Mouse (Mus musculus): ENCODE measurements at regions not wholly inside any gene's neighbourhood (a gene's known extent, or its start where the extent isn't known, plus 50 kb on each side); places are given as distances from the start of the nearest gene placed in this dataset.
A peak's percentile ranks its signal among the peaks of the same experiment; 100 is the strongest.

DNA sequence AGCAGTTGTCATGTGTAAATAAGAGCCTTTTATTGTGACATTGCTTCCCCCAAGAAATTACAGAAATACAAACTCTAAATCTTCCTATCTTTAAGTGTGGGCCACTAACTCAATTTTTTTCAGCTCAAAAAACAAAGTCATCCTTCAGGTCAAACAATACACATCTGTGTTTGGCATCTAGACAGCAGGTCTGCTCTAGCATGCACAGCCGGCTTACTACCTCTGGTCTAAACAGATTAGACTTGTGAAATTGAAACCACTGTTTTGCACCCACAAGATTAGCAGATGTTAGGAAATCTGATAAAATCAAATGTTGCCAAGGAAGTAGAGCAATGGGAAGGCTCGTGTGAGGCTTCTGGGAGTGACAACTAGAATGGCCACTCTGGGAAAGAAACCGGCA lies 195.5 kb upstream of the Il12b start:
- ATAC-seq (replicated peaks; ENCODE audit: low read depth, poor library complexity, severe bottlenecking), result peak; percentile 86

DNA sequence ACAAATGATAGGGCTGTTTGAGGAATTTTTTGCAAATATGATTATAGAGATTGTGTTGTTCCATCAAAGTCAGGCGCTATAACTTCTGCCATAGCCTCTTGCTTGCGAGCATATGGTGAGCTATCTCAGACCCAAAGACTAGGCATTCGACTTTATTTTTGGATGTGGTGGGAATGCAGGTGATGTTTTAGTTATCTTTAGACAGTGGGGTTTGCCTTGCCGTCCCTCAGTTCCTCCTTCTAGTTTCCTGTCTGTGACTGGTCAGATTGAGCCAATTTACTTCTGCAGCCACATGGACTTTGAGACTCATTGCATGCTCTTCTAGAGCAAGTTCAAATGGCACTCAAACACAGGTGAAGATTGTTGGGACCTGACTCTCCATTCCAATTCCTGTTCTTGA lies 193.0 kb upstream of the Il12b start:
- ATAC-seq (replicated peaks; ENCODE audit: low read depth, poor library complexity, severe bottlenecking), result no peak

DNA sequence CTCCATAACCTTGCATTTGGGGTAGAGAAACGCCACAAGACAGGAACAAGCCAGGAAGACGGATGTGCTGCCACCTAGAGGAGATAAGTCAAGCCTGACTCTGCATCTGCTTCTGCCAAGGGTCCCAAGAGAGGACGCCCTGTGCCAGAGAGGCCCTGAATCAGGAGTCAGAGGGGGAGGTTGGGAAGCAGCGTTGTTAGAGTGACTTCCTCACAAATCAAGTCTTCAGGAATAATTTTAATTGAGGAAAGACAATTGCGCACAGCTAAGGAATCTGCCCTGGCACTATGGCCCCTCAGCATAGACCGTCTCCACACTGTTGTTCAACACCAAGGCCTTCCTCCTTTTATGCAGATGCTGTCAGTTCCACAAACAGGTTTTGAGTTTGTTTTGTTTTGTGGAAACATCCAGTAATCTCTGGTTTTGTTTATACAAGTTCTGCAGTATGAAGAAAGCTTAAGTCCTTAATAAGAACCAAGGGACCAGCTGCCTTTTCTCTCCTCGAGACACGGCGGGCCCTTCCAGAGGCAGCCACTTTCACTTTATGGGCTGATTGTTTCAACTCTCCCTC lies 187.9 kb upstream of the Il12b start:
- peak; percentile 89 for ATAC-seq (replicated peaks; ENCODE audit: low read depth, poor library complexity, severe bottlenecking)

DNA sequence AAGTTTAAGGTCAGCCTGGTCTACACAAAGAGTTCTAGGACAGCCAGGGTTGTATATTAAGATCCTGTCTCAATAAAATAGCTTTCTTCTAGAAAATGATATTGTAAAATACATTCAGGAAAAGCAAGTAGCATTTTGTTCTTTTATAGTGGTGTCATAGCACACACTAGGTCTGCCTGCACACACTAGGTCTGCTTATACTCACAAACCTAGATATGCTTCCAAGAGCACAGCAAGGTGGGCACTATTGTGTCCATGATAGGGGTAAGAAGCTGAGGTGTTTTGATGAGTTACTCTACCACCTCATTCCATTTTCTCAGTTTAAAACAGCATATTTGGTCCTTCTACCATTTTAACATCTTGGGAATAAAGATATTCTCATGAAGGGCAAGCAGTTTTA lies 185.8 kb upstream of the Il12b start:
- no peak for ATAC-seq (replicated peaks; ENCODE audit: low read depth, poor library complexity, severe bottlenecking)

DNA sequence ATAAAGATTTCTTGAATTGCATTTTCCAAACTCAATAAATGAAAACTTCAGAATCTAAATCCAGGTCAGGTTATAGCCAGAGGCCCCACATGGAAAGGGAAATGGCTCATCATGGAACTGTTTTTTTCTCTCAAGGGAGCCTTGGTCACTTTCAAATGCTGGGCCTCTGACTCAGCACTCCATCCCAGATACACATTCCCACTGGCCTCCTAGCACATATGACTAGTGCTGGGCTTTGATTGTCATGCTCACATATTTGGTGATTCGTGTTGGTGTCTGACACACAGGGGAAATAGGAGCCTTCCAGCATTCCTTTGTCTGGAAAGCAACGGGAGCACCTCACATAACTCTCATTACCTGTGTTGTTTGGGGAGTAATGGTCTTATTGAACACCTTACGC lies 183.5 kb upstream of the Il12b start:
- no peak for ATAC-seq (replicated peaks; ENCODE audit: low read depth, poor library complexity, severe bottlenecking)

DNA sequence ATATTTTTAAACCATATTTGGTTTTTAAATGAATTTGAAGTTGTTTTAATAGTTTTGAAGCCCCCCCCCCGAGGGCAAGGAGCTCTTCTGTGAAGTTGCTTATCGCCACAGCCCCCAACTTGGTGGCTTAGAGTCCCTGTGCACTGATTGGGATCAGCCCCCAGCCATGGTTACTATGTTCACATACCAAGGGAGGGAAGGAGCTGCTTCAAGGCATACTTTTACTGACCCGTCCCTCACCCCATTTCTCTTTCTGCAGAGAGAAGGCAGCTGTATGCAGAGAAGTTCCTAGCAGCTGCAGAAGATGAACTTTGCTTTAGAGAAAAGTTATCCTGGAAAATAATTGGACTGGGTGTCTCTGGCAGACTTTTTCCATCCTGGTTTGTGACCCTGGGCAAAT lies 179.9 kb upstream of the Il12b start:
- ATAC-seq (replicated peaks; ENCODE audit: low read depth, poor library complexity, severe bottlenecking), result no peak

DNA sequence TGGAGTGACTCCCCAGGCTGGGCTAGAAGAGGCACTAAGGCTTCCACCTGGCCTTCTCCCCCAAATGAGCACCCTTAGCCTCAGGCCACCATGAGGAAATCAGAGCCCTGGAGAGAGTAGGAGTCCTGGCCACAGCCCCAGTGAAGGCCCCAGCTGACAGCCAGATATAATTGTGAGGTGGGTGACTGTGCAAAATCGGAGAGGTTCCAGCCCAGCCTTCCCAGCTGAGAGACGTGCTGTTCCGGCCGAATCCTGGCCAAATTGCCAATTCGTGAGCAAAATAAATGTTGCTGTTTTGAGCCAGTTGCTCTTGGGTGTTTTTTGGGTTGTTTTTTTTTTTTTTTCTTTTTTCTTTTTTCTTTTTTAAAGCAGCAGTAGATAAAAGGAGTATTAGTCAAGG lies 169.9 kb upstream of the Il12b start:
- no peak for ATAC-seq (replicated peaks; ENCODE audit: low read depth, poor library complexity, severe bottlenecking)

DNA sequence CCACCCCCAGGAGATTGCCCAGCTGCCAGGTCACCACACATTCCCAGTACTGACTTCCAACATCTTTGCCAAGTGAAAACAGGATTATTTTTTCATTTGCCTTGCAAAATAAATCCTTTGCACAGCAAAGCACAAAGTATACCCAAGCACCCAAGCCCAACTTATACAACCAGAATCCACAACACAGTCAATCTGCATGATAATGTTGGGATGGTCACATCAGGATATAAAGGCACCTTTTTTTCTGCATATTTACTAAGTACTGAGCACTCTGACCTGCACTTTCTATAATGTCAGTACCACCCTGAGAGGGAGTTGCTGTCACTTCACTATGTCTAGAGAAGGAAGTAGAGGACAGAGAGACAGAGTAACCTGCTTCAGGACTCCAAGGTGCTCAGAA lies 164.4 kb upstream of the Il12b start:
- ATAC-seq (replicated peaks; ENCODE audit: low read depth, poor library complexity, severe bottlenecking), result no peak

DNA sequence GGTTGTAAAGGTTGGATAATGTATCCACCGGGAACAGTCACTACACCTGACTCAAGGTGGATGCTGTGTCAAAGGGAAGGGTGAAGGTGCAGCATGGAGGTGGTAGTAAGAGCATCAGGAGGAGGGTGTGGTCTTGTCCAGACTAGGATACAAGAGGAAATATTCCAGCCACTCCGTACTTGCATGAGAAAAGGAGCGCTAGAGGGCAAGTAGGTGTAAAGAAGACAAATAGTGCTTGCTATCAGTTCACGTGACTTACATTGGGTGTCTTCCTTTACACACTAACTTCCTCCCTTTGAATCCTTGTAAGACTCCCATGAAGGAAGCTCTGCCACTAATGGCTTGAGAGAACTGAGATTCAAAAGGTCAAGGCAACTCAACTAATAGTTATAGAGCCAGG lies 161.8 kb upstream of the Il12b start:
- ATAC-seq (replicated peaks; ENCODE audit: low read depth, poor library complexity, severe bottlenecking), result no peak

DNA sequence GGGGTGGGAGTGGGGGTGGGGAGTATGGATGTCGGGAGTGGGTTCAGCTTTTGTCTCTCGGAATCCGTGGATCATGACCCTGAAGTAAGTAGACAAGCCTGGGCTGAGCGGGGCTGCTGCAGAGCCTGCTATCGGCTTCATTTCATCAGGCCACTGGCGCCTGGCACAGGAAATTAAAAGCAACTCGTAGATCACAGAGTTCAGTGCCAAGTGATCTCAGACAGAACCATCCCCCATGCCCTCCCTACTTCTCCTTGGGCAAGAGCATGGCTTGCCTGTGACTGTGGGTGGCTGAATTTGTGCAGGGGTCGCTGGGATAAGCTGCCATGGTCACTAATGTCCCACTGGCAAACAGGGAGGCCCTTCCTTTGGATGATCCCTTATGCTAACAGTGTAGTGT lies 161.3 kb upstream of the Il12b start:
- ATAC-seq (replicated peaks; ENCODE audit: low read depth, poor library complexity, severe bottlenecking), result no peak

DNA sequence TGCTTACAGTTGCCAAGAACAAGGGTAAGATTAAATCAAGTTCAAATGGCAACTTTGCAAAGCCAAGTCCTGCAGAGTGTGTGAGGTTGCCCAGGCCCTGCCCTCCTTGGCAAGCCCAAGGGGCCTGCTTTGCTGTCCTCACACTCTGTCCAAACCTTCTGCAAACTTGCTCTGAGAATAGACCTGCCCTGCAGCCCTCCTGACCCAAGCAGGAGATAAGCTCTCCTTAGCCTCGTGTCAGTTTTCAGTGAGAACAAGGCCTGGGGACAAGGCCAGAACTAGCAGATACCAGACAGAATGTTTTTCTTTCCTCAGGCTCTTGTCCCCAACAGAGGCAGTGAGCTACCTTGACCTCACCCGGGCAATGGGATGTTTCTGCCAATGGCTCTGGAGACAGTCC lies 156.7 kb upstream of the Il12b start:
- ATAC-seq (replicated peaks; ENCODE audit: low read depth, poor library complexity, severe bottlenecking), result no peak

DNA sequence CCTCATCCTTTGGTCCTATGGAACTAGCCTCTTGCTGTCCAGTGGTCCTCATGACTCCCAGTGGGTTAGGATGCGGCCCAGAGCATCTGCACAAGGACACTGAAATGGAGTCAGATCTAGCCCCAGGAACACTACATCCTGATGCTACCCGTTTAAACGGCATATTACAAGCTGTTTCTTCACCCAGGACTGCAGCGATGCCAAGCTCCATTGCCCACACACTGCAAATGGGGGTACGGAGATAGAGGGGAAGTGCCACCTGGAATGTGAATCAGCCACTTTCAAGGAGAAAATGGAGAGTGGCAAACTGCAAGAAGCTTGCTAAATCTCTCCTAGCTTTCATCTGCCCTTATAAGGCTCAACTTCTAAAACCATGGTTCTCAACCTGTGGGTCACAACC lies 148.0 kb upstream of the Il12b start:
- no peak for ATAC-seq (replicated peaks; ENCODE audit: low read depth, poor library complexity, severe bottlenecking)

DNA sequence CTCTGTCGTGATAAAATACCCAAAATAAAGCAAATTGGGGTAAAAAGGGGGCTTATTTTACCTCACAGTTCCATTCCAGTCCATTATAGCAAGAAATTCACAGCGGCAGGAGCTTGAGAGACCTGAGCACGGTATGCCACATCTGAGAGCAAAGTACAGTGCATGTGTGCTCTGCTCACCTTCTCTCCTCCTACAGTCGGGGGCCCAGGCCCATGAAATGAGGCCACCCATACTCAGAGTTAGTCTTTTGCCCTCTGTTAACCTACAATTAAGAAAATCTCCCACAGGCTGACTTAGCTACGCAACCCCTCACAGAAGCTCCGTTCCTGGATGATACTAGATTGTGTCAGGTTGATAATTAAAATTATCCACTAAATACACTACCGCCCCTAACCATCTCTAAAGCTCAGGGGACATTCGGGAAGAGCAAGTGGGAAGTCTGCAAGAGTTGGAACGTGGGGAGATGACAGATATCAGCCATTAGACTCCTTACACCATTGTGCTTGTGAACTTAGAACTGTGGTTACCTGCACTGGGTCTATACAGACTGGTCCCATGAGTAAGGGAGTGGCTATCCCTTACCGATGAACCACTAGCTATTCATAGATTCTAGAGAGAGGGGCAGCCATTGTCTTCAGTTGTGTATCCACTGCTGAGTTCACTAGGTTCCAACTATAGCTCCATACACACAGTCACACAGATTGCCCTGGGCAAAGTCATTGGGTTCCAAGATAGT lies 139.3 kb upstream of the Il12b start:
- no peak for ATAC-seq (replicated peaks; ENCODE audit: low read depth, poor library complexity, severe bottlenecking)

DNA sequence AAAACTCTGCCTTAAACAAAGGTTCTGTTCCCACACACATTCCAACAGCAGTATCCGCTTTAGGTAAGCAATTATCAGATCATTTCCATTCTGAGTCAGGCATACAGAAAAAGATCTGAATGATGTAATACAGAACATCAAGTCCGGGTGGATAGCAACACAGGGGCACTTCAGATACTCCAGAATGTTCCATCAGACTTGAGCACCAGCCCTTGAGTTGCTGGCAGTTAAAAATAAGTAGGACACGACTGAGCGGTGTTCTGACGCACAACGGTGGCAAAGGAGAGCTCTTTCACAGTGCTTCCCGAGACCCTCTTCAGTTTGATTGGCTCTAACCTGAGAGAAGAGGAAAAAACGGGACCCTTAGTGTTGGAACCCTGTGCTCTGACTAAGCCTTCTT lies 138.2 kb upstream of the Il12b start:
- ATAC-seq (replicated peaks; ENCODE audit: low read depth, poor library complexity, severe bottlenecking), result no peak

DNA sequence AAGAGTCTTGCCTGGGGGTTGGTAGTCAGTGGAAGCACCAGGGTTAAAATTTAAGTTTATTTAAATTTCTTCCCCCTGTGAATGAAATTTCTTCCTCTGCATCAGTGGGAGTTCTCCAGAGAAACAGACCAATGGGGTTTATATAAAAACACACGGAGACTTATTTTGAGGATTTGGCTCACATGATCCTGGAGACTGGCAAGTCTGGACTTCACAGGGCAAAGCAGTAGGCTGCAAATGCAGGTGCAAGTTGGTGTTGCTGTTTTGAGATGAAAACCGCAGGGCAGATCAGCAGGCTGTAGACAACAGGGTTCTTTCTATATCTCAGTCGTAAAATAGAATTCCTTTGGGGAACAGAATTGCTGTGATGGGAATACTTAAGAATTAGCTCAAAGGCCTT lies 137.3 kb upstream of the Il12b start:
- ATAC-seq (replicated peaks; ENCODE audit: low read depth, poor library complexity, severe bottlenecking), result no peak

DNA sequence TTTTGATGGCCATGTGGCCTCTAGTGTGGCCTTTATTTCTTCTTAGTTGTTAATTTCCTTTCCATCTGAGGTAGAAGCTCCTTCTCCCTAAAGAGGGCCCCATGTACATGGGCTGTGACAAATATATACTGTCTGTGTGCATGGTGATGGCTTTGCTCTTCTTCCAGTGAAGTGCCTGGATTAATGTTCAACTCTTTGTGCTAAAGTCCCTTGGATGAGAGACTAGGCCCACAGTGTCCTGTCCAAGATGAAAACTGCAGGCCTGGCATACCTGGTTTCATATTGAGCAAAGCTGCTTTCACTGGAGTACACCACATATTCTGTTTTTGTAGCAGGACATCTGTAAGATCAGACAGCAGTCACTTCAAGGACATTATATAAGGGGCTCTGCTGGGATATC lies 127.6 kb upstream of the Il12b start:
- no peak for ATAC-seq (replicated peaks; ENCODE audit: low read depth, poor library complexity, severe bottlenecking)

DNA sequence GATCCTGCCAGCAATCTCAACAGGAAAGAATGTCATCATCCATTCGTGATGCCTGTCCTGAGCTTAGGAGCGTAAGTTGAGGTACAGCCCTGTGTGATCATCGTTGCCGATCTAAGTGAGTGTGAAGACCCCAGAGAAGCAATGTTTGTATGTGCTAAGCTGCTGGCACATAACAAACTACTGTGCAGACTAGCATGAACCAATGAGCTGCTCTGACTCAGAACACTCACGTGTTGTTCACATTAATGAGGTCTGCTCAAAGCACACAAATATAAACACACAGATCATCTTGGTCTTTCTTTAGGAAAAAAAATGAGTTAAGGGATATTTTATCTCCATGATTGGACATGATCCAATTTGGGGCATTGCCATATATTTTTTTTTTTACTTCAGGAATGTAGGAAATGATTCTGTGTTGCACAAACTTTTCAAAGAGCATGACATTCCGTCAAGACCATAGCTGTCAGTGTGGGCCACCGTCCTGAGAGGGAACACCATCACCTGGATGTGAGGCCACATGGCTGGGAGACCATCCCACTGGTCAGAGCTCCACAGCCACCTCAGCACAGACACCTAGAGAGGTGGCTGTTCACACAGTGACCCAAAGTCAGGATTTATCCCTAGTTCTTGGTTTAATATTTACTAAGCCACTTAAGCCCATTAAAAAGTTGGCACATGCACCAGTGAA lies 121.2 kb upstream of the Il12b start:
- no peak for ATAC-seq (replicated peaks; ENCODE audit: low read depth, poor library complexity, severe bottlenecking)

DNA sequence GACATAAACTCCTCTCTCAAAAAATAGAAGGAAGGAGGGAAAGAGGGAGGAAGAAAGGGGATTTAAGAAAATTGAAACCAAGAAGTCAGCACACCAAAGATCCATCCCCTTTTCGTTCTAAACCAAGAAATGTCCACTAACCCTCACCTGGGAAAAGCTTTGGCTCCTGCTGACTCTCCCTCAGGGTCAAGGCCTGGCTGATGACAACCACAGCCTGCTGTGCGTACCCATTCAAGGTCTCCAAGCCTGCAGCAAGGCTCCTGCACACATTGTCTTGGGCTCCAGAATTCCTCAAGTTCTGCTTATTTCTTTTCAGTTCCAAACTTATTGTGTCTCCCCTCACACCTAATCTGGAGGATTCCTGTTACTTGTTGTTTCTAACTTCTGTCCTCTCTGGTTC lies 113.9 kb upstream of the Il12b start:
- no peak for ATAC-seq (replicated peaks; ENCODE audit: low read depth, poor library complexity, severe bottlenecking)

DNA sequence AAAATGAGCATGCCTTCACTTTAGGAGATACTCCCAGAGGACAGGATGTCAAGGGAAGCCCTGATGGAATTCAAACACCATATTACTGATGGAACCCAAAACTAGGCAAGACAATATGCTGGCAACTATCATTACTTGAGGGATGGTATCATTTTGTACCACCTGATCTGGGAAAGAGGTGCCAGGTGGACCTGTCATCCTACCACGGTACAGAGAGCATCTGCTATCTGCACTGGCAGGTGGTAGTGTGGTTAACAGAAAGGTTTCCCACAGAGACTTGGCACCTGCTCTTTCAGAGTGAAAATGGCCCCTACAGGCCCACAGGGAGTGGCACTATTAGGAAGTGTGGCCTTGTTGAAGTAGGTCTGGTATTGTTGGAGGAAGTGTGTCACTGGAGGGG lies 111.0 kb upstream of the Il12b start:
- ATAC-seq (replicated peaks; ENCODE audit: low read depth, poor library complexity, severe bottlenecking), result no peak

DNA sequence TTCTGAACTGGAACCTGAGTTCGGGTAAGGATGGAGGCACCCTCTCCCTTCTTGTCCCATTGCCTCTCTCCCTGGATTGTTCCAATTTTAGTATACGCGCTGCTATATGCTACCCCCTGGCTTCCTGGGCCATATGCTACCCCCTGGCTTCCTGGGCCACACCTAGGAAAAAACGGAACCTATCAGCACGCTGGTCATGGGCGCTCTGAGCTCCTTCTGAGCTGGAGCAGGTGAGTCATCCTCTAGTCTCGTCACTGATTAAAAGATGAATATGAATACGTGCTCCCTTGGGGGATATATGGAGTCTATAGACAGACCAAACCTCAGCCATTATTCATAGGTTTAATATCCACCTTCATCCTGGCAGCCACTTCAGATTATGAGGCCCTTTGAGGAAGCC lies 96.1 kb upstream of the Il12b start:
- no peak for ATAC-seq (replicated peaks; ENCODE audit: low read depth, poor library complexity, severe bottlenecking)

DNA sequence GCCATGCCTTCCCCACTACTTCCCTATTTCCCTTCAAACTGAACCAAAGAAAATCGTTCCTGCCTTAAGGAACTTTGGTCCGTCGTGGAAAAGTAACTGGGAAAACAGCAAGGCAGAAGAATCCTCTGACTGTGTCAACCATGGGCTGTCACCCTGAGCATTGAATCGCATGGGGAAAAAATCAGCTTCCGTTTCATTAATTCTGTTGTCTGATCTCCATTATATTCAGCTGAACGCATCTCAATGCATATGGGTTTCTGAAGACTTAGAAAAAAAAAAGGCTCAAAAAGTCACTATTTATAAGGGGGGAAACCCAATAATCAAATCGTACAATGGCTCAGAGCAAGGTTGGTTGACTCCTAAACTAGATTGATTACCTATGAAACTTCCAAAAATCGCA lies 83.8 kb upstream of the Il12b start:
- ATAC-seq (replicated peaks; ENCODE audit: low read depth, poor library complexity, severe bottlenecking), result no peak

DNA sequence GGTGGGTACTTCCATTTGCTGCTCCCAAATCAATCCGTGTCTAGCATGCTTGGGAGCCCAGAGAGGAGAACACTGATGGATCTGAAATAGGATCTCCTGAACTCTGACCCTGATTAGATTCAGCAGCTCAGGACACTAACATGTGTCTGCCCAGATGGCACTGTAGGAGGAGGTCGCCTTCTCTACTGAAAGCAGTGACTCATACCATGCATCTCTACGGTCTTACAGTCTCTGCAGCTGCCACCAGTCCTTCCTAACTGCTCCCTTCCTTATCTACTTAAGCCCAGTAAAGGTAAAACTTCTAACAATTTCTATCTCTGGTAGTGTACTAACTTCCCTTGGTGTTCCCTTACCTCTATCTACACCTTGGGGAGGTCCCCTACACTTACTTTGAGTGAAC lies 80.7 kb upstream of the Il12b start:
- ATAC-seq (replicated peaks; ENCODE audit: low read depth, poor library complexity, severe bottlenecking), result no peak

Data from common myeloid progenitor, adult 5-6 weeks (primary cell).